Mouse (Mus musculus) heart, embryonic 15.5 days (tissue): ENCODE results near the gene Rora. TPM values are rescaled to one million over a fixed set of nuclear protein-coding genes. Genes with fewer than 3 reads are reported as not detected.

Experiments
- ATAC-seq: fragments of 200-750 bp; cut with Nextera tagmentation; replicated peaks from 2 replicates; pipeline ENCODE4 v1.8.0; 2017; ENCODE audit warnings: low read depth, moderate TSS enrichment; ENCODE audit not compliant: insufficient number of reproducible peaks, insufficient read depth, low FRiP score
- H3K27ac ChIP-seq: fragments of 300-500 bp; sonication (generic); 2 replicates; pipeline ENCODE4 v1.5.1; 2015; ENCODE audit warnings: mild to moderate bottlenecking, inconsistent platforms
- H3K27me3 ChIP-seq: fragments of 300-500 bp; sonication (generic); 2 replicates; pipeline ENCODE4 v1.6.1; 2015; ENCODE audit warnings: inconsistent platforms
- H3K36me3 ChIP-seq: fragments of 300-500 bp; sonication (generic); 2 replicates; pipeline ENCODE4 v1.6.1; 2015; ENCODE audit warnings: mild to moderate bottlenecking, inconsistent platforms
- H3K4me1 ChIP-seq: fragments of 300-500 bp; sonication (generic); replicated peaks from 2 replicates; pipeline ENCODE4 v1.6.1; 2015; ENCODE audit warnings: inconsistent platforms
- H3K4me2 ChIP-seq: fragments of 300-500 bp; sonication (generic); 2 replicates; pipeline ENCODE4 v1.6.1; 2015; ENCODE audit warnings: inconsistent platforms, mild to moderate bottlenecking, moderate library complexity
- H3K4me3 ChIP-seq: fragments of 300-500 bp; sonication (generic); 2 replicates; pipeline ENCODE4 v1.5.1; 2015; ENCODE audit warnings: mild to moderate bottlenecking, inconsistent platforms
- H3K9ac ChIP-seq: fragments of 300-500 bp; sonication (generic); 2 replicates; pipeline ENCODE4 v1.6.1; 2015; ENCODE audit warnings: mild to moderate bottlenecking, inconsistent platforms
- H3K9me3 ChIP-seq: fragments of 300-500 bp; sonication (generic); replicated peaks from 2 replicates; pipeline ENCODE4 v1.6.1; 2016; ENCODE audit warnings: inconsistent platforms
- WGBS: fragments of 180-500 bp; shearing (Covaris S2); methylation state at CpG from one replicate; pipeline ENCODE4 v1.1.7; 2015; ENCODE audit warnings: mixed read lengths; 5-methylcytosine and 5-hydroxymethylcytosine counted together
- polyA plus RNA-seq: library from polyadenylated mRNA; unstranded; fragments of >200 nt; fragmentation: Nextera tagmentation; extraction: Ambion mirVana; gene quantifications from 2 replicates; pipeline ENCODE4 v1.2.1, GENCODE M21; 2015

Rora gene
- polyA plus RNA-seq, 1 experiment from 2014 or later: 7.3 TPM

- peaks cover 7% of the 10 kb centered on the region; the same call in 1 of the 2 replicates for H3K27me3 ChIP-seq
- H3K4me2 ChIP-seq: peak overlapping the region; percentile 98
- H3K4me1 ChIP-seq: peaks cover 6% of the 10 kb centered on the region
- no peak overlapping the region for H3K27ac ChIP-seq
- ATAC-seq: no peak; the same call in 1 of the 2 replicates
- no peaks in the 10 kb centered on the region for H3K9me3 ChIP-seq
- H3K36me3 ChIP-seq: no peaks in the 10 kb centered on the region
- H3K4me3 ChIP-seq: peak overlapping the region; percentile 89
- WGBS: 1% methylated on average over 31 of the region's 31 CpGs
- peak overlapping the region; percentile 88 for H3K9ac ChIP-seq
These were observed 1.7 kb downstream of the Rora start for GRCm38 (mm10) chr9:68655018-68656005.

GRCm38 (mm10) chr9:68656076-68656795 lies 2.6 kb downstream of the Rora start:
- Histone ChIP-seq H3K27me3 (peaks cover 7% of the 10 kb centered on the region; the same call in 1 of the 2 replicates), H3K9ac (no peak overlapping the region), H3K4me3 (peak overlapping the region; percentile 89; the same call in 1 of the 2 replicates), H3K4me1 (peaks cover 6% of the 10 kb centered on the region), H3K36me3 (no peaks in the 10 kb centered on the region), H3K27ac (no peak overlapping the region), H3K9me3 (no peaks in the 10 kb centered on the region), H3K4me2 (peak overlapping the region; percentile 98)
- 58% methylated on average over 5 of the region's 5 CpGs for WGBS
- no peak for ATAC-seq

GRCm38 (mm10) chr9:68656796-68657130 lies 3.2 kb downstream of the Rora start:
- H3K4me2 ChIP-seq: no peak overlapping the region
- H3K36me3 ChIP-seq: no peaks in the 10 kb centered on the region
- 50% methylated on average over 6 of the region's 6 CpGs for WGBS
- H3K9ac ChIP-seq: no peak overlapping the region
- no peaks in the 10 kb centered on the region for H3K9me3 ChIP-seq
- H3K27me3 ChIP-seq: peaks cover 7% of the 10 kb centered on the region; the same call in 1 of the 2 replicates
- no peak overlapping the region for H3K27ac ChIP-seq
- no peak for ATAC-seq
- H3K4me1 ChIP-seq: peaks cover 6% of the 10 kb centered on the region
- no peak overlapping the region for H3K4me3 ChIP-seq

GRCm38 (mm10) chr9:68670731-68671130 lies 17.1 kb downstream of the Rora start:
- H3K9me3 ChIP-seq: no peaks in the 10 kb centered on the region
- H3K4me1 ChIP-seq: peaks cover 6% of the 10 kb centered on the region
- WGBS: 81% methylated on average over 3 of the region's 3 CpGs
- no peak for ATAC-seq
- H3K4me2 ChIP-seq: no peak overlapping the region
- no peak overlapping the region for H3K9ac ChIP-seq
- H3K4me3 ChIP-seq: no peak overlapping the region
- no peaks in the 10 kb centered on the region for H3K27me3 ChIP-seq
- H3K36me3 ChIP-seq: no peaks in the 10 kb centered on the region
- H3K27ac ChIP-seq: no peak overlapping the region

GRCm38 (mm10) chr9:68672459-68672858 lies 18.9 kb downstream of the Rora start:
- Histone ChIP-seq H3K27ac (no peak overlapping the region), H3K27me3 (no peaks in the 10 kb centered on the region), H3K4me3 (no peak overlapping the region), H3K9me3 (no peaks in the 10 kb centered on the region), H3K4me2 (no peak overlapping the region), H3K4me1 (peaks cover 6% of the 10 kb centered on the region), H3K36me3 (no peaks in the 10 kb centered on the region), H3K9ac (no peak overlapping the region)
- ATAC-seq: no peak
- 55% methylated on average over 5 of the region's 5 CpGs for WGBS

- H3K4me1 ChIP-seq: peaks cover 6% of the 10 kb centered on the region
- H3K9me3 ChIP-seq: no peaks in the 10 kb centered on the region
- no peak overlapping the region for H3K9ac ChIP-seq
- H3K27ac ChIP-seq: no peak overlapping the region
- H3K4me2 ChIP-seq: no peak overlapping the region
- no peaks in the 10 kb centered on the region for H3K36me3 ChIP-seq
- H3K4me3 ChIP-seq: no peak overlapping the region
- no peaks in the 10 kb centered on the region for H3K27me3 ChIP-seq
- no peak for ATAC-seq
- WGBS: 38% methylated on average over 1 of the region's 1 CpGs
These were observed 19.6 kb downstream of the Rora start for GRCm38 (mm10) chr9:68673221-68673620.

- no peak overlapping the region for H3K27ac ChIP-seq
- H3K4me1 ChIP-seq: no peaks in the 10 kb centered on the region
- ATAC-seq: no peak
- H3K4me3 ChIP-seq: no peak overlapping the region
- 78% methylated on average over 12 of the region's 12 CpGs for WGBS
- no peak overlapping the region for H3K4me2 ChIP-seq
- H3K9ac ChIP-seq: no peak overlapping the region
- no peaks in the 10 kb centered on the region for H3K27me3 ChIP-seq
- no peaks in the 10 kb centered on the region for H3K36me3 ChIP-seq
- H3K9me3 ChIP-seq: no peaks in the 10 kb centered on the region
These were observed 26.3 kb downstream of the Rora start for GRCm38 (mm10) chr9:68679871-68680374.

GRCm38 (mm10) chr9:68683938-68684337 lies 30.4 kb downstream of the Rora start:
- no peak for ATAC-seq
- H3K9me3 ChIP-seq: no peaks in the 10 kb centered on the region
- no peaks in the 10 kb centered on the region for H3K27me3 ChIP-seq
- no peak overlapping the region for H3K27ac ChIP-seq
- H3K9ac ChIP-seq: no peak overlapping the region
- 48% methylated on average over 3 of the region's 3 CpGs for WGBS
- H3K4me3 ChIP-seq: no peak overlapping the region
- peaks cover 3% of the 10 kb centered on the region; the same call in 1 of the 2 replicates for H3K4me1 ChIP-seq
- H3K36me3 ChIP-seq: no peaks in the 10 kb centered on the region
- no peak overlapping the region for H3K4me2 ChIP-seq

GRCm38 (mm10) chr9:68685562-68685961 lies 32.0 kb downstream of the Rora start:
- WGBS: 36% methylated on average over 5 of the region's 5 CpGs

GRCm38 (mm10) chr9:68687251-68687874 lies 33.8 kb downstream of the Rora start:
- WGBS: 59% methylated on average over 10 of the region's 10 CpGs
- ATAC-seq: no peak
- no peak overlapping the region for H3K27ac ChIP-seq

More at GRCm38 (mm10) chr9:68685562-68685961, 32.0 kb downstream of the Rora start:
- H3K27ac ChIP-seq: no peak overlapping the region
- H3K9me3 ChIP-seq: no peaks in the 10 kb centered on the region
- no peak overlapping the region for H3K4me3 ChIP-seq
- no peaks in the 10 kb centered on the region for H3K36me3 ChIP-seq
- H3K27me3 ChIP-seq: no peaks in the 10 kb centered on the region
- H3K4me1 ChIP-seq: peaks cover 3% of the 10 kb centered on the region; the same call in 1 of the 2 replicates
- no peak for ATAC-seq
- H3K9ac ChIP-seq: no peak overlapping the region
- H3K4me2 ChIP-seq: no peak overlapping the region

GRCm38 (mm10) chr9:68688151-68688550 lies 34.6 kb downstream of the Rora start:
- Histone ChIP-seq H3K27me3 (no peaks in the 10 kb centered on the region), H3K36me3 (no peaks in the 10 kb centered on the region), H3K9me3 (no peaks in the 10 kb centered on the region), H3K27ac (no peak overlapping the region), H3K4me3 (no peak overlapping the region), H3K9ac (no peak overlapping the region), H3K4me1 (peaks cover 5% of the 10 kb centered on the region; the same call in 1 of the 2 replicates), H3K4me2 (no peak overlapping the region)
- WGBS: 81% methylated on average over 2 of the region's 2 CpGs
- no peak for ATAC-seq

More at GRCm38 (mm10) chr9:68687251-68687874, 33.8 kb downstream of the Rora start:
- H3K4me3 ChIP-seq: no peak overlapping the region
- peaks cover 3% of the 10 kb centered on the region; the same call in 1 of the 2 replicates for H3K4me1 ChIP-seq
- H3K36me3 ChIP-seq: no peaks in the 10 kb centered on the region
- H3K9me3 ChIP-seq: no peaks in the 10 kb centered on the region
- no peak overlapping the region for H3K9ac ChIP-seq
- no peaks in the 10 kb centered on the region for H3K27me3 ChIP-seq
- no peak overlapping the region for H3K4me2 ChIP-seq
